8 mouse cellular contexts compared by ENCODE assay signal in genomic region chr9:6344924-6345323, GRCm38 (mm10).
A peak's percentile ranks its signal among the peaks of the same experiment; 100 is the strongest.
DNase-seq lines count a peak whose midpoint lies in the region; ATAC-seq lines count a peak whose summit lies in the region.

No protein-coding gene starts in this region.

- no peaks in the 10 kb centered on the region for H3K9me3 ChIP-seq in heart, embryonic 10.5 days

- H3K27ac ChIP-seq in heart, embryonic 10.5 days, result no peak overlapping the region

- peak; percentile 38 for DNase-seq in heart, adult 8-10 months (ENCODE audit: low spot score)
- DNase-seq in heart, embryonic 10.5 days (ENCODE audit: low spot score), result no peak
- peak; percentile 6 for DNase-seq in ovary, postnatal 14 days (ENCODE audit: low spot score)
- no peak for DNase-seq in ovary, adult 18-20 months (ENCODE audit: low spot score)
- DNase-seq in kidney, postnatal 14 days, result peak; percentile 40
- no peak for DNase-seq in gastrocnemius, postnatal 25 days

- no peak overlapping the region for H3K4me3 ChIP-seq in heart, embryonic 10.5 days

- H3K36me3 ChIP-seq in heart, embryonic 10.5 days, result no peaks in the 10 kb centered on the region

- H3K4me1 ChIP-seq in heart, embryonic 10.5 days, result no peaks in the 10 kb centered on the region

- WGBS in heart, embryonic 10.5 days, result 77% methylated on average over 4 of the region's 4 CpGs

- no peaks in the 10 kb centered on the region for H3K27me3 ChIP-seq in heart, embryonic 10.5 days (ENCODE audit: insufficient read depth, poor library complexity, severe bottlenecking)

- no peak for ATAC-seq in inflammation-experienced regulatory T-cells, adult 6 months
- no peak for ATAC-seq in activated CD4-positive, CD25-positive, alpha-beta regulatory T cell, adult 4 months

Comparison
In these comparisons a context has a peak if more than half of its experiments do, and no peak if none do; other contexts are left out.
1. DNase-seq: peak in heart, adult 8-10 months (single experiment), ovary, postnatal 14 days (single experiment) and kidney, postnatal 14 days (single experiment); none in heart, embryonic 10.5 days (single experiment), ovary, adult 18-20 months (single experiment) and gastrocnemius, postnatal 25 days (single experiment).